Mouse (Mus musculus): ENCODE results near the gene Map3k5.

GRCm38 (mm10) chr10:20171209-20171608, 236.9 kb downstream of the Map3k5 start:
- TF ChIP-seq CTCF (IDR thresholded peaks at IDR 0.05; ENCODE audit: borderline replicate concordance, insufficient read depth, low read depth, low read length) (no peak), POLR2A (IDR thresholded peaks at IDR 0.05; ENCODE audit: borderline replicate concordance, insufficient read depth, low read length) (no peak)

Measured in cerebellum, adult 2 months (tissue).